Mouse (Mus musculus): ENCODE data around the gene Bpifa2.

- no peak for TF ChIP-seq CTCF (IDR thresholded peaks at IDR 0.05)
- TF ChIP-seq EP300 (IDR thresholded peaks at IDR 0.05) = no peak
These were observed 3.6 kb upstream of the Bpifa2 start for GRCm38 (mm10) chr2:154004456-154004855.
